Mouse (Mus musculus): ENCODE measurements around the gene Cdh15.

The Cdh15 gene

GRCm38 (mm10) chr8:122836199-122836598 lies 11.6 kb upstream of the Cdh15 start:
- DNase-seq (ENCODE audit: inconsistent age in 2 of 2, low spot score in 1 of 2), result no peak

GRCm38 (mm10) chr8:122836696-122837095 lies 11.1 kb upstream of the Cdh15 start:
- no peak for DNase-seq (ENCODE audit: inconsistent age in 2 of 2, low spot score in 1 of 2)

- DNase-seq (ENCODE audit: inconsistent age in 2 of 2, low spot score in 1 of 2), result no peak
Measured at GRCm38 (mm10) chr8:122844161-122844560, 3.6 kb upstream of the Cdh15 start.

- peak in 1 of 2 experiments; percentile 42 for DNase-seq (ENCODE audit: inconsistent age in 2 of 2, low spot score in 1 of 2)
Measured at GRCm38 (mm10) chr8:122845662-122846061, 2.1 kb upstream of the Cdh15 start.

GRCm38 (mm10) chr8:122849152-122849910 lies 1.6 kb downstream of the Cdh15 start:
- no peak for DNase-seq (ENCODE audit: inconsistent age in 2 of 2, low spot score in 1 of 2)

GRCm38 (mm10) chr8:122850641-122851240 lies 3.0 kb downstream of the Cdh15 start:
- peak in 1 of 2 experiments; percentile 30 for DNase-seq (ENCODE audit: inconsistent age in 2 of 2, low spot score in 1 of 2)

GRCm38 (mm10) chr8:122851692-122852545 lies 4.2 kb downstream of the Cdh15 start:
- peak; percentile 51 to 73 for DNase-seq (ENCODE audit: inconsistent age in 2 of 2, low spot score in 1 of 2)

- DNase-seq (ENCODE audit: inconsistent age in 2 of 2, low spot score in 1 of 2), result peak in 1 of 2 experiments; percentile 22
Measured at GRCm38 (mm10) chr8:122852546-122852905, 4.8 kb downstream of the Cdh15 start.

- DNase-seq (ENCODE audit: inconsistent age in 2 of 2, low spot score in 1 of 2), result peak in 1 of 2 experiments; percentile 56
Measured at GRCm38 (mm10) chr8:122853340-122853771, 5.6 kb downstream of the Cdh15 start.

GRCm38 (mm10) chr8:122854388-122854787 lies 6.6 kb downstream of the Cdh15 start:
- no peak for DNase-seq (ENCODE audit: inconsistent age in 2 of 2, low spot score in 1 of 2)

GRCm38 (mm10) chr8:122855123-122855522 lies 7.4 kb downstream of the Cdh15 start:
- DNase-seq (ENCODE audit: inconsistent age in 2 of 2, low spot score in 1 of 2), result no peak

GRCm38 (mm10) chr8:122856288-122856687 lies 8.5 kb downstream of the Cdh15 start:
- no peak for DNase-seq (ENCODE audit: inconsistent age in 2 of 2, low spot score in 1 of 2)

- no peak for DNase-seq (ENCODE audit: inconsistent age in 2 of 2, low spot score in 1 of 2)
Measured at GRCm38 (mm10) chr8:122859843-122860242, 12.1 kb downstream of the Cdh15 start.

GRCm38 (mm10) chr8:122864719-122865129 lies 17.0 kb downstream of the Cdh15 start:
- DNase-seq (ENCODE audit: inconsistent age in 2 of 2, low spot score in 1 of 2), result no peak

- DNase-seq (ENCODE audit: inconsistent age in 2 of 2, low spot score in 1 of 2), result no peak
Measured at GRCm38 (mm10) chr8:122865441-122865840, 17.7 kb downstream of the Cdh15 start.

GRCm38 (mm10) chr8:122866231-122866630 lies 18.5 kb downstream of the Cdh15 start:
- no peak for DNase-seq (ENCODE audit: inconsistent age in 2 of 2, low spot score in 1 of 2)

- no peak for DNase-seq (ENCODE audit: inconsistent age in 2 of 2, low spot score in 1 of 2)
Measured at GRCm38 (mm10) chr8:122867982-122868381, 20.2 kb downstream of the Cdh15 start.

- peak; percentile 31 to 53 for DNase-seq (ENCODE audit: inconsistent age in 2 of 2, low spot score in 1 of 2)
Measured at GRCm38 (mm10) chr8:122870377-122870863, 22.7 kb downstream of the Cdh15 start.

GRCm38 (mm10) chr8:122871663-122872062 lies 23.9 kb downstream of the Cdh15 start:
- no peak for DNase-seq (ENCODE audit: inconsistent age in 2 of 2, low spot score in 1 of 2)

GRCm38 (mm10) chr8:122873171-122873570 lies 25.4 kb downstream of the Cdh15 start:
- no peak for DNase-seq (ENCODE audit: inconsistent age in 2 of 2, low spot score in 1 of 2)

GRCm38 (mm10) chr8:122875186-122875585 lies 27.4 kb downstream of the Cdh15 start:
- DNase-seq (ENCODE audit: inconsistent age in 2 of 2, low spot score in 1 of 2), result no peak
